Mouse (Mus musculus) inflammation-experienced regulatory T-cells, adult 6 months (primary cell): ENCODE data around the gene Slc46a3. TPM values are rescaled to one million over a fixed set of nuclear protein-coding genes. Genes with fewer than 3 reads are reported as not detected.
A peak's percentile ranks its signal among the peaks of the same experiment; 100 is the strongest.

Source experiments
- ATAC-seq: one replicate; pipeline ENCODE4 v1.8.0; 2017
- polyA plus RNA-seq, 3 experiments: library from polyadenylated mRNA; unstranded; fragments of 100-300 nt; shearing (Covaris generic); gene quantifications; one replicate each; pipeline ENCODE4 v1.2.1; 2017

Slc46a3 gene
- polyA plus RNA-seq, 3 experiments from 2014 or later = 13.4 to 29.6 (median 21.5) TPM

DNA sequence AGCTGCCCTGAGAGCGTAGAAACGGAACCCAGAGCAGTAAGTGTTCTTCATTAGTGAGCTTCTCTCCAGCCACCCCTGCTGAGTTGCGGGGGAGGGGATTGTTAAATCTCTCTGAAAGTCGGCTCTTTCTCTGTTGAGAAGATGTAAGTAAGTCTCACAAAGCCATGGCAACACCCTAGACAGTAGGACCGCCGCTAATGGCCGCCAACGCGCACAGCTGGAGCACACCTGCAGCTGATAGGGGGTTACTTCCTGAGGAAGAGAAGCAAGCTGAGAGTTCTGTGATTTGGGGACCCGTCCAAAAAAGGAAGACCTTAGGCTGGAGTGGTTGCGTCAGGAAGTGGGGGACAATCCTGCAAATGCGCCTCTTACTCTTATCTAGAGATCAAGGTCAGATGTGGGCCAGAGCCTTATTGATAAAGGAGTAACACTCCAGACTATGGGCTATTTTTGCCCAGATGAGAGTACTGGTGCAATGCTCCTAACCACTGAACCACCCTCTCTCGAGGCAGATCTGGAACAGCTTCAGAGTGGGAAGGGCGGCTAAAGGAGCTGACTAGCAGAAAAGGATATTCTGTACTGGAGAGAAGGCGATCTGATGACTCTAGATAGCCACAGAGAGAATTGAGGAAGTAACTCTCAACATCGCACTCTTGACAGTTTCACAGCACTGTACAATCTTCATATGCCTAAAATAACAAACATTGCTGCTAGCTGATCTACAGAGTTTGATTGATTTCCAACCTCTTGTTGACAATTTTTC, 1.0 kb upstream of the Slc46a3 start:
- ATAC-seq = peak; percentile 13

DNA sequence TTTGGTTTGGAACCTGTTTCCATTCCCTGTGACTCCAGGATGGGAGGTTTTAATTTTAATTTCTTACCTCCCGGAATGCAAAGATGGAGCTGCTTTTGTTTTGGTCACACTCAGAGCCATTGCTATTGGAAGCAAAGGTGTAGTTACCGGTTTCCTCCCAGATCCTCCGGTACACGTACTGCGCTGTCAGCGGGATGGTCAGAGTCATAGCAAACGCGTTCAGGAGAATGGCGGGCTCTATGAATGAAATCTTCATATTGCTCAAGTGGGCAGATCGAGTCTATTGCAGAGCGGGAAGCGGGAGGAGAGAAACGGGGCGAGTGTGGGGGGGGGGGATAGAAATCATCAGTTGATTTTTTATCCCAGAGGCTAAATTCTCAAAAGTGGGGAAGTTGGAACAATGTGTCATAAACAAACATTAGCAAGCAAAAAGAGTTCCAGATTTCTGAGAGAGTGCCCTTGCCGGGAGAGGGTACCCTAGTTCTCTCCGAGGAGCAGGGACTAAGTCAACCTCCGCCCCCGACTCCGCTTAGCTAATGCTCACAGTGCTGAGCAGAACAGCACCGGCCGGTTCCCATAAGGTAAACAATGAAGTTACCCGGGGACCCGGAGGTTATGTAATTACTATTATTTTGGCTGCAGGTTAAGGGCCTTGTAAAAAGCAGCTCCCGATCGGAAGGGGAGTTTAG, 705 bp downstream of the Slc46a3 start:
- no peak for ATAC-seq

DNA sequence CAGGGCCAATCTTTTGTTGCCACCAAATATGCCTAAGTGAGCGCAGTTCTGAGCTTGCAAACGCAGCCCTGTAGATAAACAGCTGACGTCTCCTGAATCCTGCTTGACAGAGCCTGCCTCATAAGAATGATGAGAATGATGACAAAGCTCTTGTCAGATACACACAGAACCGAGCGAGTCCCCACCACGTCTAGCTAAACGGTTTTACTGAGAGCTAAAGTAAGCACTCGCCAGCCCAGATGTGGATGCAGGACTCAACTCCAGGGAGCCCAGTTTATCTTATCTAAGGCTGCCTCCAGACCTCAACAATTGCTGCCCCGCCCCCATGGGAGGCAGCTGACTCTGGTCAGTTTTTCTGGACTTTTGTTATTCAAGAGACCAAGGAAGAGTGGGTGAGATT, 1.5 kb downstream of the Slc46a3 start:
- ATAC-seq = no peak

DNA sequence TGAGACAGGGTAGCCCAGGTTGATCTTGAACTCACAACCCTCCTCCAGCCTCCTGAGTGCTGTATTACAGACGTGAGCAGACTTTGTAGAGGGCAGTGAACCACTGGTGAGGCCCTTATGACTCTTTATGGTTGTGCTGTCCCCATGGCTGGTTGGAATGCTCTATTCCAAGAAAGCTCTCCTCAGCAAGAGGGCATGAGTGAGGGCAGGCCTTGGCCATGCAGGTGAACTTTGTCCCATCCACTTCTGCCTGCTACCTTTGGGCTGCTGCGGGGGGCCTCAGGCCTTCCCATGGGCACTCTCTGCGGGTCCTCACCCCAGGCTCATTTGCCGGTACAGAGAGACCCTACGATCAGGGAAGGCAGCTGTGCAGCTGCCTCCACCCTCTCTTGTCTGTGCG, 1.9 kb downstream of the Slc46a3 start:
- ATAC-seq = no peak

- ATAC-seq = no peak
Observed at GRCm38 (mm10) chr5:147888313-147889297, 6.0 kb downstream of the Slc46a3 start.

DNA sequence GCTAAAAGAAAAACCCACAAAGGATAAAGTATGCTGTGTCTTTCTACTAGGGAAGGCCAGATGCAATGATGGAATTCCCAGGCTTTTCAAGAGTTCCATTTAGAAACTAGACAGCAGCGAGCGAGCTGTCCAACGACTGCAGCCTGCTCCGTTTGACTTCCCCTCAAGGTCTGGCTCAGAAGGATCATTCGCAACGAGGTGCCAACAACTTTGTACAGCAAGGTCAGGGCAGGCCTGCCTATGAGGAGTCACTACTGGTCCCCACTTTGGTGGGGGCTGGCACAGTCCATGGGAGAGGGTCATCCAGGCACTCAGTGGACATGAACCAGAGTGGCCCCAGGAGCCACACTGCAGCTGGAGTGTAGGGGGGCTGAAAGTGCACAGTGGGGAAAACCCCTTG, 11.0 kb downstream of the Slc46a3 start:
- no peak for ATAC-seq

DNA sequence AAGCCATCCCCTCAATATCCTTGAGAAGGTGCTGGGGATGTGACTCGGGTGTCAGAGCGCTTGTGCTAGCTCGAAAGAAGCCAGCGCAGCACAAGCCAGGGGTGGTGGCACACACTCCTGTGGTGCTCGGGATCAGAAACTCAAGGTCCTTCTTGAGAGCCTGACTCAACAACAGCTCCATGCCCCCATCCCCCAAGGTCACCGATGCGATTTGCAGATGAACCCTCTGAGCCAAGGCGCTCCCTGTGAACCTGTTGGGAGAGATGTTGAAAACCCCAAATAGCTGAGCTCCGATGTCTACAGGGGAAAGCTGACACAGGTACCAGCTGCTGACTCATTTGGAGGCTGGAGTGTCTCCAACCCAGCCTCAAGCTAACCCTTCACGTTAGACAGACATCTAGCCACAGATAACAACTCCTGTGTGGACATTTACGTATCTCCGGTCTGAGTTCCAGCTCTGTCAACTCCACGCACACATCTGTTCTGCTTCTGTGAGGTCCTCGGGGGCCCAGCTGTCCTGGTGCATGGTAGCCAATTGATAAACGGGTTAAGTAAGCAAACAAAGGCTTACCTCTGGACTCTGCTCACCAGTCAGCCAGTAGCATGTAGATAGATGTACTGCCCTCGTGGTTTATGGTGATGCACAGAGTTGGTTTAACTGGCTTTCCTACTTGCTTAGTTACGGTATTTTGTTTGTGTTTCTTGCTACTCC, 14.5 kb downstream of the Slc46a3 start:
- ATAC-seq = no peak

- no peak for ATAC-seq
Observed at GRCm38 (mm10) chr5:147877520-147877919, 17.1 kb downstream of the Slc46a3 start.

- ATAC-seq = no peak
Observed at GRCm38 (mm10) chr5:147875210-147875609, 19.4 kb downstream of the Slc46a3 start.

GRCm38 (mm10) chr5:147874491-147875065, 20.0 kb downstream of the Slc46a3 start:
- ATAC-seq = no peak

GRCm38 (mm10) chr5:147871091-147871820, 23.4 kb downstream of the Slc46a3 start:
- ATAC-seq = no peak

DNA sequence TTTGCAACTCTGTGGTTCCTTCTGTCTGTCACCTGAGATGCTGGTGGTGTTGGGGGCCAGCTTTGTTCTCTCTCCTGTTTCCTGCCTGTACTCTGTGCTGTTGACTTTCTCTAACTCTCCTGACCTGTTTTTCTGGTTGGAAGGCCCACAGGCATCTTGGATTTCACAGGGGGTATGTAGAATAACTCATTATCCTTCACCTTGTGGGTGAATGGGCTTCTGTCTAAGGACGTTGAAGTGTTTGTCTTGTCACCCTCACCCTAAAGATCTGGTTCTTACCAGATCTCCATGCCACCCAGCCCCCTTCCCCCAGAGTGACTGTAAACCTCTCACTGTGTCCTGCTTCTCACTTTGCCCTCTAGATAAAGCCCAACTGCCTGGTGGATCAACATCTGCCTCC, 24.3 kb downstream of the Slc46a3 start:
- no peak for ATAC-seq

GRCm38 (mm10) chr5:147869568-147869967, 25.0 kb downstream of the Slc46a3 start:
- ATAC-seq = no peak

DNA sequence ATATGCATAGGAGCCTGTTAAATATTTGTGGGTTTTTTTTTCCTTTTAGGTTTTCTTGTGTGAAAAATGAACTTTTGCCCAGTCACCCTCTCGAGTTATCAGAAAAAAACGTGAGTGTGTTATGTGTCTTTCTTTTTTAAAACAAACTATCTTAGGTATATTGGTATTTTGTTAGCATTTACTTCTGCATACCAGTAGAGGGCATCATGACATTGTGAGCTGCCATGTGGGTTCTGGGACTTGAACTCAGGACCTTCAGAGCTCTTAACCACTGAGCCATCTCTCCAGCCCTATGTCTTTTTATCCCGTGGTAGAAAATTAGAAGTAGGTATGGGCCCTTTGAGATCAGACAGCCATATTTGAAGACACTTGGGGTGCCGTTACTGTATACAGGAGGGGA, 25.9 kb downstream of the Slc46a3 start:
- no peak for ATAC-seq

GRCm38 (mm10) chr5:147860449-147861261, 34.0 kb downstream of the Slc46a3 start, which contains the start of gene Pomp:
Pomp (plus strand) TSS chr5:147860461.
- peak; percentile 91 for ATAC-seq

DNA sequence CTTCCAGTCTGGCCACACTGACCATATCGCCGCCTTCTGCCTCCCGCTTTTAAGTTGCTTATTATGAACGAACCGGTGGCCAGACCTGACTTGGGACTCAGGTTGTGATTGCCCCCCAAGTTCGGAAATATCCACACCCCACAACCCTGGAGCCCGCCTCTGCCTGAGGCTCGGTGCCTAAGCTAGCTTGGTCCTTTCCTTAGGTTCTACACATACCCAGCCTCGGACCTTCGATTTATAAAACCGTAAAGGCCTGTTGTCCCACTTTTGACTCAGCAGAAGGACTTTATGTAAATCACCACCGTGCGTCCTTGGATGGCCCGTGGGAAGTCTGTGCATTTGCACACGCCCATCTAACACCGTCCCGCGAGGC, 34.6 kb downstream of the Slc46a3 start:
- ATAC-seq = no peak

- ATAC-seq = no peak
Observed at GRCm38 (mm10) chr5:147850194-147850593, 44.4 kb downstream of the Slc46a3 start.

GRCm38 (mm10) chr5:147848164-147848863, 46.3 kb downstream of the Slc46a3 start:
- ATAC-seq = peak; percentile 60

- ATAC-seq = no peak
Observed at GRCm38 (mm10) chr5:147847361-147847760, 47.3 kb downstream of the Slc46a3 start.

- ATAC-seq = no peak
Observed at GRCm38 (mm10) chr5:147845319-147845718, 49.3 kb downstream of the Slc46a3 start.
